Mouse (Mus musculus) liver (tissue): ENCODE data around the gene Def6.

Source experiments
- DNase-seq: peaks from one replicate; pipeline ENCODE4 v3.0.0-alpha.2; 2020; ENCODE audit warnings: mixed read lengths

Def6 gene

DNA sequence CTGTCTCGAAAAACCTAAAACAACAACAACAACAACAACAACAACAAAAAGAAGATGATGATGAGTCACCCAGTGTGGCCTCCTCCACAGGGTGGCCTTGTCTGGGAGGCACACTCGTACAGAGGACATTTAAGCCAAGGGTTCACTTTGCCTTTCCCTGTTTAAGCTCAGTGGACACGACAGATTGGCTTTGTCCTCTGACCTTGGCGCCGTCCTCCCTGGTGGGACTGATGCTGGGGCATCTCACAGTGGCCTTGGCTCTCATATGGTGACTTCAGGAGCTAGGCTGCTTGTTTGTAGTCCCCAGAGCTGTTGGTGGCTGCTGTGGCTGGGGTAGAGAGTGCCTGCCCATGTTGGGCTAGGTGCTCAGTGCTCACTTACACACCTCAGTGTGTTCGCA, 36.6 kb downstream of the Def6 start:
- no peak for DNase-seq

DNA sequence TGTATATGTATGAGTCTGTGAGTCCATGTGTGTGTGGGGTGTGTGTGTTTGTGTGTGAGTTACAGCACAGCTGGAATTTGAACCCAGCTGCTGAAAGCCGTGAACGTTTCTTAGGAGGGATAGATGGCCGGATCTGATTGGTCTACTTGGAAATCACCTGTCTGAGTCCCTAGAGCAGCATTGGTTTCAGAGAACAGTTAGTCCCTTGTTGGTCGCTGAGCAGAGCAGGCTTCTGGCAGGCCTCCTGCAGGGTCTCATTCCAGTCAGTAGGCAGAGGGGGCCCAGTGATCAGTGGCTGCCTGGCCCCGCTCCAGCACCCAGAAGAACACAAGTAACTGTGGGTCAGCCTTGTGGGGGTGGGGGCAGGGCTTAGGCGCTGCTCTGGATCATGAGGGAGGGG, 37.1 kb downstream of the Def6 start:
- no peak for DNase-seq

DNA sequence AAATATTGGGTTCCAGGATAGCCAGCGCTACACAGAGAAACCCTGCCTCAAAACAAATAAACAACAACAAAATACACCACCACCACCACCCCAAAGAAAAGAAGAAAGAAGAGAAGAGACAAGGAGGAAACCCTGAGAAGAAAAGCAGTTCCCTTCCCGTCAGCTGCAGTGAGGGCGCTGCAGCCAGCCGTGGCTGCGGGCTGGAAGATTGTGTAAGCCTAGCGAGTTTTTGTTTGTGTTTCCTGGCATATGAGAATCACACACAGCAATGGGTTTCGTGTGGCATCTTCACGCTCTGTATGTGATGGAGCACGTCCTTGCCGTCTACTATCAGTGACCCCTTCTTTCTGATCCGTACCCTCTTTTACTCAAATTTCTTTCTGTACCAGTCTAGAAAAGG, 39.1 kb downstream of the Def6 start:
- DNase-seq, result no peak

DNA sequence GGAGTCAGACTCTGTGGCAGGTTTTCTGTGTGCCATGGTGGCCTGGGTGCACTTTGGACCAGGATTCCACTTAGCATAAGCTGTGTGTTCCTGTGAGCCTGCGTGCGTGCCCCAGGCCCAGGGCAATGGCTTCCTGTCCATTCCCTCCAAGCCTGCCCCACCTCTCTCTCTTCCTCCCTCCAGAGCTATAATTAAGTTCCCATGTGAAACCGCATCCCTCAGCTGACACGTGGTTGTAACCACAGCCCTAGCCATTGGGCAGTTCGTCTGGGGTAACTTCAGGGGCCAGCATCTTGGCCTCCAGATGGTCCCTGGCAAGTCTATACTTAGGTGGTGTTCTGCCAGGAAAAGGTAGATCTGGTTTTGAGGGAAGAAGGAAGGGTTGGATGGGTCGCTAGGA, 40.0 kb downstream of the Def6 start:
- DNase-seq, result peak; percentile 44

DNA sequence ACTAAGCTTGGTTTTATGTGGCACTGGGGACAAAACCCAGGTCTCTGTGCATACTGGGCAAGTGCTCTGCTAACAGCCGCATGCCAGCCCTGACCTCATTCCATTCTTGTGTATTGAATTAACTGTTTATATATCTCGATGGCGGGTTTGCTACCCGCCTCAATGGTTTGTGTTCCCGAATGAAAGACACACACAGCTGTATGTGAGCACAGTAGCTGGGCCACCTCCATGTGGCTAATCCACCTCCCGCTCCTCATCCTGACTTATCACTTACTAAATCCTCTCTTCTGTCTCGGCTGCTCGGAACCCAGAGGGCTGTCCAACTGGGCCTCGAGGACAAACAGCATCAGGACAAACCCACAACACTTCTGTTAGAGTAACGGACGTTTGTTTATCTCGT, 41.5 kb downstream of the Def6 start:
- no peak for DNase-seq

DNA sequence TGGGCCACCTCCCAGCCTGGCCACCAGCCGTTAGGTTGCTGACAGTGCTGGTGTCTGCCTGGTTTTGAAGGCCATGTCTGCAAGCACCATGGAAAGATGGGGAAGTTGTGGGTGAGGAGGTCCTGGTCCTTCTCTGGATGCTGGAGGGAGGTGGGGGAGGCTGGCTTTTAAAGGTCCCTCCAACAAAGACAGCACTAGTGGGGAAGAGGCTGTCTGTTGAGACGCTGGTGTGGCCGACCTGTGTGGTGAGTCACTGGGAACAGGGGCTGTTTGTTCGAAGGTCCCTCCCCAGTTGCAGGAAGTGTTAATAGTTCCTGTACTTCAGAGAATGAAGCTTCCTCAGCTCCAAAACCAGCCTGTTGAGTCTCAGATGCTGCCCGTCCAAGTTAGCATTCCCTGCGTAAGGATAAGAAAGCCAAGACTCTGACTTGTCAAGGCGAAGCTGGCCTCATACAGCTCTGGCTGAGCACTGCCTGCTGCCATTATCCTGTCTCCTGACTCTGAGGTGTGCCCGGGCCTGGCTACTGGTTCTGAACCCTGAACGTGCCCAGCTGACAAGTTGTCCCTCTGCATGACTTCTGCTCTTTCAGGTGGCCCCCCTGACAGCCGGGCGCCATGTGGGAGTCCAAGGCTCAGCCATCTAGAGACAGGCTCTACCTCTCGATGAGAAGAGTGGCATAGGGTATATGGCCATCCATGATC, 44.2 kb downstream of the Def6 start:
- DNase-seq, result no peak

DNA sequence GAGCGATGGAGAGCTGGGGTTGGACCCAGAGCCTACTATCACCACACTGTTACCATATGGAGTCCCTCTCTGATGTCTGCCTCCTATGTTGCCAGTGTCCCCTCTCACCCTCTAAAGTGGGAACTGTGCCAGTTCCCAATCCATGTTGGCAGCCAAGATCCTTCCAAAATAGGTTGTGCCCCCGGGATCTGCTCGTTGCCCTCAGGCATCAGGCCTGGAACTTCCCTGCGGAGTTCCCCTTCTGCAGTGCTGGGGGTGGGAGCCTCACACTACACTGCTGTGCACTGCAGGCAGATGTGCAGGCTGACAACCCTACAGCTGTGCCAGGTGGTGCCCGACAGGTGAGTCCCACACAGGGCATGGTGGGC, 44.7 kb downstream of the Def6 start:
- no peak for DNase-seq

DNA sequence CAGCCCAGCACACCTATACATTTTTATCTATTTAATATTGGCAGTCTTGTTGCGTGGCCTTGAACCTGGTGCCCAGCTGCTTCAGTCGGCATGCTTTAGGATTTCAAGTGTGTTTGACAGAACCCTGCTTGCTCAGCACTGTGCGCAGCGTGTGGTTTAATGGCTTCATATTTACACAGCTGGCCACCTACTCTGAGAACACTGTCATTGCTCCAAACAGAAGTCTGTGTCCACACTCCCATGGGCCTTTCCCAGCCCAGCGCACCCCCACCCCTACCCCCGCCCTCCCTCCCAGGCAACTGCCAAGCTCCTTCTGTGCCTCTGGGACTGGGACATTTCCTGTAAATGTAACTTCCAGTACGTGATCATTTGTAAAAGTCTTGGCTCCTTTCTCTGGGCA, 45.6 kb downstream of the Def6 start:
- DNase-seq, result no peak

DNA sequence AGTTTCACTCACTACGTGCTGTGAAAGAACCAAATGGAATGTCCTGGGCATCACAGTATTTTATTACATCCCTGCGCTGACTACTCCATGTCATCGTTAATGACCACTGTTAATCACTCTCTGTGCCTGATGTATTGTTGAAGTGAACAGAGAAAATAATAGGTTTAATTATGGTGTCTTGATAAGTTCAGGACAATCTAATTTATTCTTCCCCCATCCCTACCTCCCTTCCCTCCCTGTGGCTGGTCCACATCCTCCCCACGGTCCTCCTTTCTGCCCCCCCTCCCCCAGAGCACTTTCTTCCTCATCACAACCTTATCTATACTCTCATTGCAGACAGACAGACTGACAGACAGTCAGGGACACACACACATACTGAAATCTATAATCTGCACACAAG, 47.2 kb downstream of the Def6 start:
- DNase-seq, result no peak

DNA sequence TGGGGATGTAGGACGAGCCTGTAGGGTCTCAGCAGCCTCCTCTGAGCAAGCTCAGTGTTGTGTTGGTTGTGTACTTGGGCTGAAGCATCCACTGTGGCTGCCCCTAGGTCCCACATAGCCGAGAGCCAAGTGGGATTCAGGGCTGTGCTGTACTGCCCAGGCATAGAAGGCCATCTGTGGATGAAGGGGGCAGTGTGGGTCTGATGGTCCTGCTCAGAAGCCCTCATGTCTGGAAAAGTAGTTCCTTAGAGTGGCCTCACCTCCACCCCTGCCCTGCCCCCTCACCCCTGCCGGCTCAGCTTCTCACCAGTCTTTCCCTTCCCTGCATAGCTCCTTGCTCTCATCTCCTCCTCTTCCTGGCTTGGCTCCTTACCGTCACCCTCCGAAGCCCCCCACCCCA, 48.1 kb downstream of the Def6 start:
- DNase-seq, result no peak

DNA sequence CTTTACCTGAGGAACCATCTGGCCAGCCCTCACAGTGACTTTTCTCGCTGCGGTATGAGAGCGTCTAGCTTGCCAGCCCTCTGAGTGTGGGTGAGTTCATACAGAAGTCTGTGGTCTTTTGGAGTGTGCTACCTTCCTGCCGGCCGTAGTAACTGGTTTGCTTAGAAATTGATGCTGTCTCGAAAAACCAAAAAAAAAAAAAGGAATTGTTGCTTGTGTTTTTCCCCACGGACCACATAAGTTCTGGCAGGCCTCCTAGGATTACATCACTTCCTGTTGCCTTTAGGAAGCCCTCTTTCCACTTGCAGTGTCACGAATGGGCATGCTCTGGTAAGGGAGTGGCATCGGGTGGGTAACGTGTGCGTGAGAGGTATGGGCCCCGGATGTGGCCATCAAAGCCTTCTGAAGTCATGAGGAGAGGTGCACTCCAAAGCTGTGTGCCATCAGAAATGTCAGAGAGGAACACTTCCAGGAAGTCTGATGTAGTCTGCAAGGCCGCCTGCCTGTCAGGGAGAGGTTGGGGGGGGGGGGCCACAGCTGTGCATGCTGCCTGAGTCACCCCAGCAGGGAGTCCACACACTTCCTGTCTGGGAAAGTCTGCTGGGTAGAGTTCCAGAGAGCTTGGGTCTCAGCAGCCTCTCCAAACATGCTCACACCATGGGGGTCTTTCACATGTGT, 49.2 kb downstream of the Def6 start:
- peak; percentile 59 for DNase-seq

DNA sequence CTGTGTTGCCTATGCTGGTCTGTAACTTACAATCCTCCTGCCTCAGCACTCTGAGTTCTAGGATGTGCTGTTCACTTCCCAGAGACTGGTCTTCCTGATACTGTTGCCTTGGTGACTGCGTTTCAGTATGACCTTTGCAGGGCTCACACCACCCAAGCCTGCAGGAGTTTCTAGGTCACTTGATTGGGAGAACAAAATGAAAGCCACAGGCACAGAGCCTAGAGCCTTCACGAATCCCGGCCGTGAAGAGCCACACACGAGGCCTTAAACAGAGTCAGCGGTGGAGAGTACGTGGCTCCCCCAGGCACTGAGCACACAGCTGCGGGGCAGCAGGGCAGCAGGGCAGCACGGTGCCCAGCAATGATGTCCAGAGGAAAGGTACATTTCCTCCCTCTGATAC, 50.7 kb downstream of the Def6 start:
- DNase-seq, result no peak

DNA sequence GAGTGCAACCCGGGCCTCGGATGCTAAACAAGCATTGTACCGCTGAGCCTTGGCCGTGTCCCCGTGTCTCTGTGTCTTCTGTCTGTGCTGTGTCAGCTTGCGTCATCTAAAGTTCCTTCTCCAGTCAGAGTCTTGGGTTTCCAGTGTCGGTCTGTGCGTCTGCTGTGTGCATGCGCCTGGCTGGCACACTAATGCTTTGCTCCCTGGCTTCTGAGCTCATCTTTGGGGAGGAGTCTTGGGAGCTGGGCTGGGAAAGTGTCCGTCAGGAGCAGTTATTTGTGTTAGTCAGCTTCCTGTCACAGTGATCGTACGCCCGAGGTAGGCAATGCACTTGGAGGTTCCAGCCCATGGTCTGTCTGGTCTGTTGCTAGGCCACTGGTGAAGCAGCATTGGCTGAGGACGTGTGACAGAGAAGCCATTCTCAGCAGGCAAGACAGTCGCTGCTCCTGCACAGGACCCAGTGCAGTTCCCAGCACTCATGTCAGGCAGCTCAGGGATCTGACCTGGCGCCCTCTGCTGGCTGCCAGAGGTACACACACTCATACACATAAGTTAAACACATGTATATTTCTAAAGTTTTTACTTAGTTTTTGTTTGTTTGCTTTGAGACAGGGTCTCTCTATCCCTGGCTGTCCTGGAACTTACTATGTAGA, 52.4 kb downstream of the Def6 start:
- peak; percentile 63 for DNase-seq

DNA sequence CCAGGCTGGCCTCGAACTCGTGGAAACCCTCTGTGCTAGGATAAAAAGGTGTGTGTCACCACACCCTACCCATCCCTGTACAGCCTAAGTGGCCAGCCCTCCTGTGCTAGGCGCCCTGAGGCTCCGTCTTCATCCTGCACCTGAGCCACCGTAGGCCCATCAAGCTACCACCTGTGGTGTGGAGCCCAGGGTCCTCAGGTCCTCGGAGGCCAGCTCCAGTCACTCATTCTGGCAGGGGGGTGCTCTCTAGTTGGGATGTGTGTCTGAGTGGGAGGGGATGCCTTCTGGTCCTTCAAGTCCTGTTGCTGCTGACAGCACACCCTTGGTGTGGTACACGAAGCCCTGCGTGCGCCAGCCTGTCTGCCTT, 52.9 kb downstream of the Def6 start:
- no peak for DNase-seq

DNA sequence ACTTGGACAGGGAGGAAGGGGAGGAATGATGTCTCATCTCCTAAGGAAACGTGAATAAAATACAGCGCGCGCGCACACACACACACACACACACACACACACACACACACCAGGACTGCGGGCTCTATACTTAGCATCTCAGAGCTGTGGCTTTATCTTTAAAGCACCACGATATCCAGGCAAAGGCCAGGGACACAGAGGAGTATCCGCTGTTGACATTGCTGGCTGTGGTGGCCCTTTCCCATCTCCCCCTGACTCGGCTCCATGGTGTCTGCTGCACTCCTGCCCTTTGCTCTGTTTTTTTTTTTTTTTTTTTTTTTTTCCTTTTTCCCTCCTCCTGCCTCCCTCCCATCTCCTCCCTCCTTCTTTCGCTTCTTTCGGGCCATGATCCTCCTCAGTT, 54.2 kb downstream of the Def6 start:
- DNase-seq, result peak; percentile 36

DNA sequence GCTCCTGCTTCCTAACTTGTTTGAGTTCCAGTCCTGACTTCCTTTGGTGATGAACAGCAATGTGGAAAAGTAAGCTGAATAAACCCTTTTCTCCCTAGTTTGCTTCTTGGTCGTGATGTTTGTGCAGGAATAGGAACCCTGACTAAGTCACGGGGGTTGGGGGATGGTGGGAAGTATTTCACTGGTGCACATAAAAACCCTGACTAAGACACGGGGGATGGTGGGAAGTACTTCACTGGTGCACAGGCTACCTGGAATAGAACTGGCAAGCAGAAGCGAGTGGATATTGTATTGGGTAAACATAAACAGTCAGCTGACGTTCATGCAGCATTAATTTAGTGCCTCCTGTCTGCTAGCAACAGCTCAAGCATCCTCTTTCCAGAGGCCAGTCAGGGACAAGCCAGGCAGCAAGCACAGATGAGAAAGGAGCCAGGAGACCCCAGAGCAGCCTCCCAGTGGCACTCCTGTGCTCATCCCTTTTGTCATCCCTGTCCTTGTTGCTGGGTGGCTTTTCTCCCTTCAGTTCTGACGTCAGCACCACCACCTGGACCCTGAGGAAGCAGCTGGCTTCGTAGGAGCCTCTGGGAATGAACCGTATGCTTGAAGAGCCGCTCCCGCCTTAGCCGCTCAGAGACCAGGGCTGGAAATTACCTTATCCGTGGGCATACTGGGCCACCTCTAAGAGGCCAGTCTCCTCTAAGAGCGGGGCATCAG, 55.8 kb downstream of the Def6 start:
- DNase-seq, result no peak

DNA sequence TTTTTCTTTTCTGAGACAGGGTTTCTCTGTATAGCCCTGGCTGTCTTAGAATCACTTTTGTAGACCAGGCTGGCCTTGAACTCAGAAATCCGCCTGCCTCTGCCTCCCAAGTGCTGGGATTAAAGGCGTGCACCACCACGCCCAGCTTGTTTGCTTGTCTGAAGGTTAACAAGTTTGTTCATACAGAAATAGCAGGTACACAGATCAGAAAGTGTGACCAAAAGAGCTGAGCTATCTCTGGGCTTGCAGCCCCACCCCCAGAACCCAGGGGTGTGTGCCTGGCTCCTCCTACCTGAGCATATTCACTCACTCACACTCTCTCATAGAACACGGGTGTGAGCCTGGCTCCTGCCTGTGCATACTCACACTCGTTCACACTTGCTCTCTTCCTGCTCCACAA, 59.7 kb downstream of the Def6 start:
- DNase-seq, result no peak

DNA sequence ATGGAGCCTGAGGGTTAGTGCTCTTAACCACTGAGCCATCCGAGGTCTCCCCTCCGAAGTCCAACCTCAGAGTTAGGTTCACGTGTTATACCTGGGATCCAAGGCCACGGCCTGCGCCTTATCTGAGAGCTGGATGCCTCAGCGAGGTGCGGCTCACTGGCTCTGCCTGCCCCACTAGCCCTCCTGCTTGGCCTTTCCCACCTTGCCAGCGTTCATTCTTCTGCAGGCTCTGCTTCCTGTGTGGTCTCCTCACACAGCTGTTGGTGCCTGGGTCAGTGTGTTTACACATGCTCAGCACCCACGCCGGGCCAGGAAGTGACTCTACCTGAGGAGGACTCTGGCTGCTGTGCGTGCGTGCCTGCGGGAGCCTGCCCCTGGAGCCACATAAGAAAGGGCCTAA, 62.6 kb downstream of the Def6 start:
- DNase-seq, result no peak

DNA sequence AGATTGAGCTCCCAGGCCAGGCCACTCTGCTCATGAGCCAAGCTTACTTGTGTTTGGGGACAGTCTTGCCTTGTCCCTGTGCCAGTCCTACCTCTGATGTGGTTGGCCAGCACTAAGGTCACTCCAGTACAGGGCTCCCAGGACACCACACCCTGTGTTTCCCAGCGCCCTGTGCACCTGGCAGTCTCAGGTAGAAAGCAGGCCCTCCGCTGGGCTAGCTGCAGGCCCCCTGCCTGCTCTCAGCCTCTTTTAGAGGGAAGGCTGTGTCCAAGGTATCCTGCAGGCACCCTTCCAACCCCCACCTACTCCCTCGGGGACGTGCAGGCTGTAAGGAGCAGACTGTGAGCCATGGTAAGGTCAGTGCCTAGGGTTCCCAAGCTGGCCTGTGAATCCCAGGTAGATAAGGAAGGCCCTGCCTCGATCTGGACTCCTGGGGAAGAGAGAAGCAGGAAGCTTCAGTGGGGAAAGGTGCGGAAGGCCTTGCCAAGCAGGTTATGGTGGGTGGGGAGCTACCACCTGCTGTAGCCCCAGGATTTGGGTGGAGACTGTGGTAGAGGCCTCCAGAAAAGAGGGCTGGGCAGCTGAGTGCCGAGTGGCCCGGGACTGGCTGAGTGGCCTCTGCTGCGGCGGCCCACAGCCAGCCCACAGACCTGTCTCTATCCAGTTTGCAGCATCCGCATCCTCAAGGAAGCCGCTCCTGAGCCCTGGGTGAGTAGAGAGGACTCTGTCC, 64.1 kb downstream of the Def6 start:
- DNase-seq, result no peak

DNA sequence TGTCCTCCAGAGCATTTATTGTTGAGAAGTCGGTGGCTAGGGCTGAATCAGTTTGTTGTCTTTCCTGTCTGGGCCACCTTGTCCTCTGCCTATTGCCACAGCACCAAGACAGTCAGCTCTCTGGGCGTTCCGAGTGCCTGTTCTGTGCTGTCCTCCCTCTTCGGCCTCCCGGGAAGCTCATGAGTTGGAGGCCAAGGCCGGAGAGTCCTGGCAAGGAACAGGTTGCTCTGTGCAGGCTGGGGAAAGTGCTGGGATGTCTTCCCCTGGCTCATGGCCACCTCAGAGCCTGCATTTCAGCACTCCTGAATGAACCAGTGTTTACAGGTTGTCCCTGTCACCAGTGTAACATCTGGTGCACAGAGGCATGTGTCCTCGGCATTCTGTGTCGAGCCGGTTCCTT, 64.7 kb downstream of the Def6 start:
- no peak for DNase-seq

DNA sequence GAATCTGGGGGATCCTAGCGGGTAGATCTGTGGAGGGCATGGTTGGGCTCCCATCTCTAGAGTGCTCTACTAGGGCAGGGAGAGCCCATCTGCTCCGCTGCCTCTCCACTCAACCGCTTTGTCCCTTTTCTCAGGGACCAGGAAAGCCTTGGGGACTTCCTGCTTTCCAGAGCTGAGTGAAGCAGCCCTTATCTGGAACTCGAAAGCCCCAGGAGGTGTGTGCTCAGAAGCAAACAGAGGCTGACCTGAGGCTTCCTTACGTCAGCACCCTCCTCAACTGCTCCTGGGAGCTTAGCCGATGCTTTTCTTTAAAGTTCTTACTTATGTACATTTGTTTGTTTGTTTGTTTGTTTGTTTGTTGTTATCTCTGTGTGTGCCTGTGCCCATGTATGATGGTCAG, 65.3 kb downstream of the Def6 start:
- no peak for DNase-seq

DNA sequence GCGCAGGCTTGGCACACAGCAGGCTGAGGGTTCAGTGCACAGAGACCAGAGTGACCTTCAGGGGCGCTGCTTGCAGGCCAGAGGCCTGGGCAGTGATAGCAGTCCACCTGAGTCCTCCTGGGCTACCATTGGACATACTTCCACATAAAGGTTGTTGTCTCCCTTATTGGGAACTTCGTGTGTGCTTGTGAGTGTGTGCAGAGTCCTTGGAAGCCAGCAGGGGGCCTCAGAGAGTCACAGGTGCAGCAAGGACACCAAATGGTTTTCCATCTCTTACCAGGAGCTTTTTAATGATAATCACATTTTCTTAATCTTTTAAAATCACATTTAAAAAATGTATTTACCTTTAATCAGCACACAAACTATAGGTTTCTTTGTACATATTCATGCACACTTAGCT, 67.2 kb downstream of the Def6 start:
- peak; percentile 48 for DNase-seq

DNA sequence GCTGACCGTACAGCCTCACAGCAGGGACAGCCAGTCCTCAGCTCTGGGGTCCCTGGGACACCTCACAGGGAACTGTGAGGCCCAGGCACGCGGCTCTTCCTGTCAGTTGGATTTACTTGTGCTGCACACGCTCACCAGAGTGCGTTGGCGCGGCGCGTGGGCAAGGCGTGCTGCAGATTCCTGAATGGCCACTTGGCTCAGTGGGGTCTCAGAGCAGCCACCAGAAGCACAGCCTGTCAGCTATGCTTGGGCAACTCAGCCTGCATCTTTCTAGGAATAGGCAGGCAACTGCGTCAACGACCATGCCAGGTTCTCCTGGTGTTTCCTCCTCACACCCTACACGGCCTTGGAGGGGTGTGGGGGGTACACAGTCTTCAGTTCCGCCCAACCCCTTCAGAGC, 69.6 kb downstream of the Def6 start:
- no peak for DNase-seq
